Mouse (Mus musculus): ENCODE data around the gene Zfp618.

DNA sequence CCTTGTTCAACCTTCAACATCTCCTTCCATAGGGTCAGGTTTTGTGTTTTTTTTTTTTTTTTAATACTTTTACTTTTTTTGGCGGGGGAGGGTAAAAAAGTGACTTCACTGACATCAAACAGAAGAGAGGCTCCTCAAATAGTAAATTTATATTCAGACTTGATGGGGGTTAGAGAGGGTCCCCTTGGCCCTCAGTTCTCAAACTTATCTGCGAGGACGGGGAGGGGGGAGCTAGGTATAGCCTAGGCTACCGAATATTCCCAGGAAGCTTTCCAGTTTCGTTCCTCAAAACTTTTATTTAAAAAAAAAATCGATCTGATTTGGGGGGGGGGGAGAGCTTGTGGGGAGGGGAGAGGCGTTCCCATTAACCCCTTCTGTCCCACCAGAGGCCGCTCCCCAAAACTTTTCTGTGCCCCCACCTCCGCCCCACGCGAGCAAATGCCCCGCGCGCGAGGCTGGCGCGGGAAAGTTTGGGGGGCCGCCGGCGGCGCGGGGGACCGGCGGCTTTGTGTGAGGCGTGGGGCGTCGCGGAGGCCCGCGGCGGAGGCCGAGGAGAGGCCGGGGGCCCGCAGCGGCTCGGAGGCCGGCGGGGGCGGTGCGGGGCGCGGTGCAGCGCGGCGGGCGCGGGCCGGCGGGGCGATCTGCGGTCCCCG is 403 bp upstream of the Zfp618 start:
- TF ChIP-seq GATA1 (IDR thresholded peaks at IDR 0.05; ENCODE audit: borderline replicate concordance, low read length) (no peak), FLI1 (IDR thresholded peaks at IDR 0.05; ENCODE audit: low read length) (no peak)
